Mouse (Mus musculus) granulocyte monocyte progenitor cell, adult 5-6 weeks (primary cell): ENCODE results near the gene Myh14. TPM values are rescaled to one million over a fixed set of nuclear protein-coding genes. Genes with fewer than 3 reads are reported as not detected.

Experiments
- ATAC-seq: replicated peaks from 2 replicates; pipeline ENCODE4 v1.8.0; 2016; ENCODE audit warnings: mild to moderate bottlenecking, moderate TSS enrichment, inconsistent platforms; ENCODE audit not compliant: poor library complexity, severe bottlenecking
- total RNA-seq, 2 experiments: library from RNA; stranded (forward) in 1 of 2; stranded (reverse) in 1 of 2; fragments of 200-712, 200-1000 nt in 1 of 2; fragments of >200 nt in 1 of 2; fragmentation: Nextera tagmentation in 1 of 2; gene quantifications; 2 replicates each; pipeline ENCODE4 v1.2.3; 2014 to 2017

Gene Myh14
- total RNA-seq, 2 experiments from 2014 or later: not detected

GRCm38 (mm10) chr7:44604139-44604606 lies 66.5 kb downstream of the Myh14 start:
- ATAC-seq: no peak

GRCm38 (mm10) chr7:44603186-44603855 lies 67.3 kb downstream of the Myh14 start:
- ATAC-seq: no peak

GRCm38 (mm10) chr7:44602443-44602842 lies 68.2 kb downstream of the Myh14 start:
- no peak for ATAC-seq

GRCm38 (mm10) chr7:44601646-44602045 lies 69.0 kb downstream of the Myh14 start:
- ATAC-seq: no peak

- ATAC-seq: no peak
These were observed 69.9 kb downstream of the Myh14 start for GRCm38 (mm10) chr7:44600691-44601262.

GRCm38 (mm10) chr7:44598336-44598735 lies 72.3 kb downstream of the Myh14 start:
- ATAC-seq: no peak

- no peak for ATAC-seq
These were observed 73.0 kb downstream of the Myh14 start for GRCm38 (mm10) chr7:44597666-44598065.

- no peak for ATAC-seq
These were observed 73.6 kb downstream of the Myh14 start for GRCm38 (mm10) chr7:44596996-44597538.

GRCm38 (mm10) chr7:44596051-44596450 lies 74.6 kb downstream of the Myh14 start:
- ATAC-seq: no peak

- no peak for ATAC-seq
These were observed 75.5 kb downstream of the Myh14 start for GRCm38 (mm10) chr7:44595131-44595561.

- no peak for ATAC-seq
These were observed 76.4 kb downstream of the Myh14 start for GRCm38 (mm10) chr7:44594291-44594690.

GRCm38 (mm10) chr7:44593775-44594174 lies 76.9 kb downstream of the Myh14 start:
- peak; percentile 55 for ATAC-seq

- no peak for ATAC-seq
These were observed 77.6 kb downstream of the Myh14 start for GRCm38 (mm10) chr7:44593051-44593450.

- no peak for ATAC-seq
These were observed 79.1 kb downstream of the Myh14 start for GRCm38 (mm10) chr7:44591348-44592116.

GRCm38 (mm10) chr7:44590402-44591347 lies 80.0 kb downstream of the Myh14 start, which contains the start of gene Kcnc3:
Gene Kcnc3, plus strand, starts transcription at chr7:44590664.
- ATAC-seq: peak; percentile 82

GRCm38 (mm10) chr7:44589946-44590345 lies 80.7 kb downstream of the Myh14 start:
- ATAC-seq: no peak

GRCm38 (mm10) chr7:44589149-44589548 lies 81.5 kb downstream of the Myh14 start:
- ATAC-seq: peak; percentile 54

GRCm38 (mm10) chr7:44588338-44588737 lies 82.3 kb downstream of the Myh14 start:
- no peak for ATAC-seq

GRCm38 (mm10) chr7:44587676-44588075 lies 83.0 kb downstream of the Myh14 start:
- ATAC-seq: no peak

GRCm38 (mm10) chr7:44586930-44587329 lies 83.7 kb downstream of the Myh14 start:
- ATAC-seq: no peak
